ENCODE assay signal across 9 mouse cellular contexts in the genomic region with DNA sequence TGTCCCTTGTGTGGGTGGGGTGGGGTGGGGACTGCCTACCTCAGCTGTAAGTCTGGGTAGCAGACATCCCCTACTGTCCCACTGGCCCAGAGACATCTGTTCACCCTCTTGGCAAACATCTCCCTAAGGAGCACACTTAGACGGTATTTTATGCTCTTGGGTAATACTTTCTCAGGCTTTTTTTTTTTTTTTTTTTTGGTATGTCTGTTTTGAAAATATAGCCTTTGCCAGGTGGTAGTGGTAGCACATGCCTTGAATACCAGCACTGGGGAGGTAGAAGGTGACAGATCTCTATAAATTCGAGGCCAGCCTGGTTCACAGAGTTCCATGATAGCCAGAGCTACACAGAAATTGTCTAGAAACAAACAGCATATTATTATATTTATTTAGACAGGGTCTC. TPM values are rescaled to one million over a fixed set of nuclear protein-coding genes. Genes with fewer than 3 reads are reported as not detected.
DNase-seq lines count a peak whose midpoint lies in the region; ATAC-seq and TF ChIP-seq lines count a peak whose summit lies in the region.
"Had no signal": no experiment of that assay in that cellular context is flagged by ENCODE, and none has a peak within 500 bp of the region (broad histone marks: within the 10 kb centered on the region; RNA-seq: fewer than 3 reads in every experiment).

No protein-coding gene starts in this region.

- no peaks in the 10 kb centered on the region for H3K27me3 ChIP-seq in kidney, adult 2 months (replicated peaks; ENCODE audit: control insufficient read depth, insufficient read depth, low read length)
- H3K27me3 ChIP-seq in midbrain, embryonic 15.5 days (replicated peaks), result no peaks in the 10 kb centered on the region
- no peaks in the 10 kb centered on the region for H3K27me3 ChIP-seq in midbrain, embryonic 11.5 days (ENCODE audit: control insufficient read depth, insufficient read depth, low read length)
- no peaks in the 10 kb centered on the region for H3K27me3 ChIP-seq in stomach, embryonic 16.5 days (ENCODE audit: control insufficient read depth, insufficient read depth, low read length)

- WGBS in kidney, adult 2 months, result 13% methylated on average over 2 of the region's 2 CpGs
- 46% methylated on average over 2 of the region's 2 CpGs for WGBS in midbrain, embryonic 15.5 days
- WGBS in midbrain, embryonic 11.5 days, result 72% methylated on average over 2 of the region's 2 CpGs
- WGBS in stomach, embryonic 16.5 days, result 45% methylated on average over 2 of the region's 2 CpGs

- H3K4me1 ChIP-seq in kidney, adult 2 months (ENCODE audit: control insufficient read depth, insufficient read depth, low read length), result peaks cover 20% of the 10 kb centered on the region; the same call in 1 of the 2 replicates
- peaks cover 33% of the 10 kb centered on the region for H3K4me1 ChIP-seq in midbrain, embryonic 15.5 days
- H3K4me1 ChIP-seq in midbrain, embryonic 11.5 days (ENCODE audit: control insufficient read depth, insufficient read depth, low read length), result peaks cover 26% of the 10 kb centered on the region
- peaks cover 35% of the 10 kb centered on the region for H3K4me1 ChIP-seq in stomach, embryonic 16.5 days (ENCODE audit: control insufficient read depth, insufficient read depth, low read length)

- H3K9me3 ChIP-seq in midbrain, embryonic 15.5 days, result no peaks in the 10 kb centered on the region
- no peaks in the 10 kb centered on the region for H3K9me3 ChIP-seq in midbrain, embryonic 11.5 days (ENCODE audit: control insufficient read depth, low read length)
- no peaks in the 10 kb centered on the region for H3K9me3 ChIP-seq in stomach, embryonic 16.5 days (replicated peaks; ENCODE audit: control insufficient read depth, low read length)

- no peak for TF ChIP-seq POLR2A in kidney, adult 2 months (IDR thresholded peaks at IDR 0.05; ENCODE audit: low read depth, low read length)

- DNase-seq in kidney, adult 2 months, result no peak
- no peak for DNase-seq in kidney, postnatal 14 days
- DNase-seq in midbrain, embryonic 11.5 days (ENCODE audit: low spot score, missing footprints), result no peak
- peak; percentile 30 for DNase-seq in induced T-regulatory cell, adult 2 months (ENCODE audit: low read depth)
- no peak for DNase-seq in thymus, postnatal 4 days
- DNase-seq in right cerebral cortex, postnatal 14 days, result no peak
- DNase-seq: cerebellum, postnatal 14 days had no signal

- peak overlapping the region; percentile 88 for H3K27ac ChIP-seq in kidney, adult 2 months (ENCODE audit: insufficient read depth, low read depth, low read length)
- H3K27ac ChIP-seq in midbrain, embryonic 15.5 days, result 0 out of 2 replicates have a peak overlapping the region, but pooled peaks have one; percentile 25
- H3K27ac ChIP-seq in midbrain, embryonic 11.5 days (ENCODE audit: low read depth, low read length), result no peak overlapping the region
- peak overlapping the region; percentile 97 for H3K27ac ChIP-seq in stomach, embryonic 16.5 days (ENCODE audit: low read length)

- H3K36me3 ChIP-seq in kidney, adult 2 months (ENCODE audit: control insufficient read depth, insufficient read depth, low read length), result peaks cover 17% of the 10 kb centered on the region
- H3K36me3 ChIP-seq in midbrain, embryonic 15.5 days (replicated peaks), result peaks cover 34% of the 10 kb centered on the region
- peaks cover 29% of the 10 kb centered on the region for H3K36me3 ChIP-seq in midbrain, embryonic 11.5 days (ENCODE audit: control insufficient read depth, insufficient read depth, low read length)
- H3K36me3 ChIP-seq in stomach, embryonic 16.5 days (ENCODE audit: control insufficient read depth, insufficient read depth, low read length), result peaks cover 30% of the 10 kb centered on the region

- H3K4me2 ChIP-seq in midbrain, embryonic 15.5 days, result no peak overlapping the region
- no peak overlapping the region for H3K4me2 ChIP-seq in midbrain, embryonic 11.5 days
- no peak overlapping the region for H3K4me2 ChIP-seq in stomach, embryonic 16.5 days (ENCODE audit: low read depth, low read length)

- H3K4me3 ChIP-seq in kidney, adult 2 months (ENCODE audit: insufficient read depth, low read depth, low read length), result no peak overlapping the region
- H3K4me3 ChIP-seq in midbrain, embryonic 15.5 days, result no peak overlapping the region
- H3K4me3 ChIP-seq in midbrain, embryonic 11.5 days (ENCODE audit: low read depth, low read length), result no peak overlapping the region
- no peak overlapping the region for H3K4me3 ChIP-seq in stomach, embryonic 16.5 days (replicated peaks; ENCODE audit: low read length)

- no peak for TF ChIP-seq CTCF in kidney, adult 2 months (conservative IDR thresholded peaks at IDR 0.05; ENCODE audit: insufficient read depth, insufficient read length, low read depth, low read length)

- ATAC-seq in midbrain, embryonic 15.5 days (replicated peaks), result no peak
- no peak for ATAC-seq in midbrain, embryonic 11.5 days (ENCODE audit: low FRiP score)
- no peak for ATAC-seq in stomach, embryonic 16.5 days (ENCODE audit: insufficient read depth, low FRiP score)

- H3K9ac ChIP-seq in midbrain, embryonic 15.5 days, result no peak overlapping the region
- no peak overlapping the region for H3K9ac ChIP-seq in midbrain, embryonic 11.5 days (ENCODE audit: low read length)
- H3K9ac ChIP-seq in stomach, embryonic 16.5 days (ENCODE audit: low read length), result no peak overlapping the region

RNA-seq across cellular contexts. Expression of gene Ech1, which starts 1.1 kb away (rescaled TPM):
- 865 and 950 TPM in 2 replicates for polyA plus RNA-seq in kidney, adult 2 months (2012; rRNA removed)
- 92.7 and 94.7 TPM in 2 replicates for polyA plus RNA-seq in midbrain, embryonic 15.5 days (2015; fragmentation: Nextera tagmentation; extraction: Ambion mirVana)
- polyA plus RNA-seq in midbrain, embryonic 11.5 days (2014; fragmentation: Nextera tagmentation; extraction: Ambion mirVana), result 80.5 and 81.7 TPM in 2 replicates
- 227 and 230 TPM in 2 replicates for polyA plus RNA-seq in stomach, embryonic 16.5 days (2015; fragmentation: Nextera tagmentation; extraction: Ambion mirVana)

RNA-seq across cellular contexts. Expression of gene Lgals4, which starts 9.7 kb away (rescaled TPM):
- polyA plus RNA-seq in kidney, adult 2 months (2012; rRNA removed), result 22.8 and 25.0 TPM in 2 replicates
- 5.6 and 8.2 TPM in 2 replicates for polyA plus RNA-seq in midbrain, embryonic 15.5 days (2015; fragmentation: Nextera tagmentation; extraction: Ambion mirVana)
- polyA plus RNA-seq in midbrain, embryonic 11.5 days (2014; fragmentation: Nextera tagmentation; extraction: Ambion mirVana), result 1.3 and 1.7 TPM in 2 replicates
- polyA plus RNA-seq in stomach, embryonic 16.5 days (2015; fragmentation: Nextera tagmentation; extraction: Ambion mirVana), result 353 and 382 TPM in 2 replicates

RNA-seq across cellular contexts. Expression of gene Hnrnpl, which starts 15.6 kb away (rescaled TPM):
- 172 and 214 TPM in 2 replicates for polyA plus RNA-seq in kidney, adult 2 months (2012; rRNA removed)
- polyA plus RNA-seq in midbrain, embryonic 15.5 days (2015; fragmentation: Nextera tagmentation; extraction: Ambion mirVana), result 175 and 176 TPM in 2 replicates
- 331 and 342 TPM in 2 replicates for polyA plus RNA-seq in midbrain, embryonic 11.5 days (2014; fragmentation: Nextera tagmentation; extraction: Ambion mirVana)
- 170 and 200 TPM in 2 replicates for polyA plus RNA-seq in stomach, embryonic 16.5 days (2015; fragmentation: Nextera tagmentation; extraction: Ambion mirVana)

RNA-seq across cellular contexts. Expression of gene Rinl, which starts 35.2 kb away (rescaled TPM):
- 2.9 and 5.9 TPM in 2 replicates for polyA plus RNA-seq in kidney, adult 2 months (2012; rRNA removed)
- polyA plus RNA-seq in midbrain, embryonic 15.5 days (2015; fragmentation: Nextera tagmentation; extraction: Ambion mirVana), result 2.4 and 3.3 TPM in 2 replicates
- polyA plus RNA-seq in midbrain, embryonic 11.5 days (2014; fragmentation: Nextera tagmentation; extraction: Ambion mirVana), result 1.9 and 2.5 TPM in 2 replicates
- 5.0 and 5.9 TPM in 2 replicates for polyA plus RNA-seq in stomach, embryonic 16.5 days (2015; fragmentation: Nextera tagmentation; extraction: Ambion mirVana)

RNA-seq across cellular contexts. Expression of gene Lgals7, which starts 39.7 kb away (rescaled TPM):
- 1.1 and 1.6 TPM in 2 replicates for polyA plus RNA-seq in kidney, adult 2 months (2012; rRNA removed)
- polyA plus RNA-seq in midbrain, embryonic 15.5 days (2015; fragmentation: Nextera tagmentation; extraction: Ambion mirVana), result 7.8 and 9.2 TPM in 2 replicates
- polyA plus RNA-seq in midbrain, embryonic 11.5 days (2014; fragmentation: Nextera tagmentation; extraction: Ambion mirVana), result 0.97 and 1.4 TPM in 2 replicates
- polyA plus RNA-seq in stomach, embryonic 16.5 days (2015; fragmentation: Nextera tagmentation; extraction: Ambion mirVana), result 5.8 and 9.9 TPM in 2 replicates

Comparison
In these comparisons a context has a peak if more than half of its experiments do, and no peak if none do; other contexts are left out.
1. RNA of gene Lgals4, which starts 9.7 kb away (polyA plus RNA-seq): 353 to 382 TPM in stomach, embryonic 16.5 days; 22.8 to 25.0 TPM in kidney, adult 2 months, 5.6 to 8.2 TPM in midbrain, embryonic 15.5 days and 1.3 to 1.7 TPM in midbrain, embryonic 11.5 days; every median in the first group is over 10 times any median in the second.